Mouse (Mus musculus): ENCODE data around the gene Thra.
"Not testable (repeated sequence)": the region's sequence is repeated elsewhere in the genome, so short reads cannot be mapped to it uniquely, and the experiment has no call there.

Thra gene

DNA sequence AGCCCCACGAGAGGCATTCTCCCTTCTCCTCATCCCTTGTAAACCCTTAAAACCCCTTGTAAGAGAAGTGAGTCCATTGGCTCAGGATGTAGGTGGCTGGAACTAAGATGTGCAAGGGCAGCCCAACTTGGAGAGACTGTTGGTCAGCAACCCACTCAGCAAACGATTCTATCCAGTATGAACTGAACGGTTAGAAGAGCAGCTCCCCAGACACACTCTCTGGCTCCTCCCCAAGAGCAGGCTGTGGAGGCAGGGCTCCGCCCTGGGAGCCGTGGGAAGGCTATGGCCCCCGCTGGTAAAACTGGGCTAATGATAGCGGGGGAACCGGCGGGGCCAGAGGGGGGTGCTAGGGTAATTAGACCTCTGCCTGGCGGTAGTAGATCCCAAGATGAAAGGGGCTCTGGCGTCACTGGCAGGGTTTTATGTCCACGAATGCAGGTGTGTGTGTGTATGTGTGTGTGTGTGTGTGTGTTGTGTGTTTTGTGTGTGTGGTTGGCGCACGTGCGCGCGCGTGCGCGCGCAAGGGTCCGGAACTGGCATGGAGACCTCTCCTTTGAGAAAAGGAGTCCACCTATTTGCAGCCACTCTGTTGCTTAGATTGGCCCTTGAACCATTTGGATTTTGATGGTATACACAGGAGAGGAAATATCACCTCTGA lies at the start of gene Thra:
Gene Thra, plus strand, starts transcription at position 246 of the 658 bp plus-strand sequence.
- DNase-seq, result peak; percentile 63

DNA sequence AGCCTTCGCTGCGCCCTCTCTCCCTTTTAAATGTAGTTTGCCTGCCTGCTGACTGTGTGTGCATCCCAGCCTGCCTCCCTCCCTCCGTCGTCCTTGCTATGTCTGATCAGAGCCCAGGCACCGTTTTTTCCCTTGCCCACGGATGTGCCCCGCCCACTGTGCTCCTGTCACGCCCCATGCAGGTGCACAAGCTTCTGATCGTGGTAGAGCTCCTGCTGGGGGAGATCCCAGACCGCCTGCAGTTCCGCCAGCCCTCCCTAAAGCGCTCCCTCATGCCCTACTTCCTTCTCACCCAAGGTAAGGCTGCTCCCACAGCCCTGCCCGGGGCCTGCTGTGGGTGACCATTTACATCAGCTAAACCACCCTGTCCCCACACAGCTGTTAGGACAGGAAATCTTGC lies 47.2 kb upstream of the Thra start:
- DNase-seq, result no peak

DNA sequence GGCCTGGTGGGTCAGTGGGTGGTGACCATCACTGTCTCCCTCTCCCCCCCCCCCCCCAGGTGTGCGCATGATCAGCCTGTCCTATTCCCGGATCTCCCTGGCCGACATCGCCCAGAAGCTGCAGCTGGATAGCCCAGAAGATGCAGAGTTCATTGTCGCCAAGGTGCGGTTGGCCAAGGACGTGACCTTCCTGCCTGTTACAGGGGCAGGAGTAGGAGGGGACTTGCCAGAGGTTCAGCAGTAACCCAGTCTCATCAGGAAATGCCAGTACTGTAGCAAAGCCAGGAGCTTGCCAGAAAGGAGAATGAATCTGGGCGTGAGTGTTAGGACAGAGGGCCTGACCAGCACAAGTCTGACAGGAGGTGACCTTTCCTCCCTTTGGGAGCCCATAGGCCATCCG lies 46.7 kb upstream of the Thra start:
- DNase-seq, result no peak

- DNase-seq, result no peak
These were observed 46.1 kb upstream of the Thra start for GRCm38 (mm10) chr11:98694301-98694700.

GRCm38 (mm10) chr11:98695408-98695807 lies 45.0 kb upstream of the Thra start:
- DNase-seq, result no peak

GRCm38 (mm10) chr11:98696454-98697216 lies 43.8 kb upstream of the Thra start:
- no peak for DNase-seq

GRCm38 (mm10) chr11:98697225-98697624 lies 43.2 kb upstream of the Thra start:
- peak; percentile 64 for DNase-seq

GRCm38 (mm10) chr11:98698849-98699640 lies 41.4 kb upstream of the Thra start:
- no peak for DNase-seq

DNA sequence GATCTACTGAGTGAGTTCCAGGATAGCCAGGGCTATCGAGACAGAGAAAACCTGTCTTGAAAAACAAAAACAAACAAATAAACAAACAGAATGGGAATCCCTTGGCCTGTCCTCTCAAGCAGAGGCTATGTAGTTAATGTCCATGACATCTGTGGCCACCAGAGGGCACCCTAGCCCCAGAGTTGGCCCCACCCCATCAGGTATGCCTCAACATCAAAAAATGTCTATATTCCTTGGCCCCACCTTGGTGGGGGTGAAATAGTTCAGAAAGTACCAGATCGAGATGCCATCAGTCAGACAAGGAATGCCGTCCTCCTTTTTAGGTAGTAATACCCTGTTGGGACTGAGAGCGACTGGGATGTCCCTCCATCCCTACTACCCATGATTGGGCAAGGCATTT lies 40.5 kb upstream of the Thra start:
- peak; percentile 66 for DNase-seq

DNA sequence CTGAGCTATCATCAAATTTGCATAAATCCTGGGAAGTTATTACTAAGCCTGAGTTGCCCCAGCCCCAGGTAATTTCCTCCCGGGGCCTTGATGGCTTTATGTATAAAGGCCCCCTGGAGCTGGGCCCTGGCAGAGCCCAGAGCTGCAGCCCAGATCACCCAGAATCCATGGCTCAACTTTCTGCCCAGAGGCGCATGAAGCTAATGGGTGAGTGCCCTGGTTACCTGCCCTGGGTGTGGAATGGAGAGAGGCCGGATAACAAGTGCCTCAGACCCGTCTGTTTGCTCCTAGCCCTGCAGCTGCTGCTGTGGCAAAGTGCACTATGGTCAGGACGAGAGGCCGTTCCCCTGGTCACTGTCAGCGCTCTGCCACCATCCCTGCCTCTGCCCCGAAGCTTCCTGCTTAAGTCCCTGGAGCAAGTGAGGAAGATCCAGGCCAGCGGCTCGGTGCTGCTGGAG lies 39.2 kb upstream of the Thra start, which contains the start of gene Csf3:
Gene Csf3, plus strand, starts transcription at position 51 of the 458 bp plus-strand sequence.
- DNase-seq, result no peak

DNA sequence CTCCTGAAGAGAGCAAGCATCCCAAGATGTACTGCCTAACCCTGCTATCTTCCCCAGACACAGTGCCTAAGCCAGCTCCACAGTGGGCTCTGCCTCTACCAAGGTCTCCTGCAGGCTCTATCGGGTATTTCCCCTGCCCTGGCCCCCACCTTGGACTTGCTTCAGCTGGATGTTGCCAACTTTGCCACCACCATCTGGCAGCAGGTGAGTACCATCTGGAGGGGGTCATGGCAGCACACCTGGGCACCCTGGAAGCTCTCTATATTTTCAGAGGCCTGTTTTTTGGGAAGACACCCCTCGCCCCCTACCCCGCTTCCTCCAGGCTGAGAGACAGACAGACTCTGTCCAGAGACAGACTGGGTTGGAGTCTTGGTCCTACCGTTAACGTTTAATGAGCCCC lies 38.1 kb upstream of the Thra start:
- no peak for DNase-seq

DNA sequence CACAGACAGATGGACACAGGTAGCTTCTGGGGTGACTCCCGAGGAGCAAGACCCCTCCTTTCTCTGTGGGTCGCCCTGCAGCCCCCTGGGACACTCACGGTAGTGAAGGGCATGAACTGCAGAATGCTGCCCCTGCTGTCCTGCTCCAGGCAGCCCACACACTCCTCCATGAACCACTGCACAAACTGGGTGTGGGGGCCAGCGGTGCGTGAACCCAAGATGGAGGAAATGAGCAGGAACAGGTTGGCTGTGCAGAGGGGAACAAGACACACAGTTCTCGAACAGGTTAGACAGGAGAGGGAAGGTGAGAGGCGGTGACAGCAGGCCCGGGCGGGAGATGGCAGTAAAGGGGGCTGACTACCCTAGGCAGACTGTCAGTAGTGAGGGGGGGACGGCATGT lies 35.4 kb upstream of the Thra start:
- DNase-seq, result no peak

- DNase-seq, result peak; percentile 69
These were observed 32.8 kb upstream of the Thra start for GRCm38 (mm10) chr11:98707401-98708281.

DNA sequence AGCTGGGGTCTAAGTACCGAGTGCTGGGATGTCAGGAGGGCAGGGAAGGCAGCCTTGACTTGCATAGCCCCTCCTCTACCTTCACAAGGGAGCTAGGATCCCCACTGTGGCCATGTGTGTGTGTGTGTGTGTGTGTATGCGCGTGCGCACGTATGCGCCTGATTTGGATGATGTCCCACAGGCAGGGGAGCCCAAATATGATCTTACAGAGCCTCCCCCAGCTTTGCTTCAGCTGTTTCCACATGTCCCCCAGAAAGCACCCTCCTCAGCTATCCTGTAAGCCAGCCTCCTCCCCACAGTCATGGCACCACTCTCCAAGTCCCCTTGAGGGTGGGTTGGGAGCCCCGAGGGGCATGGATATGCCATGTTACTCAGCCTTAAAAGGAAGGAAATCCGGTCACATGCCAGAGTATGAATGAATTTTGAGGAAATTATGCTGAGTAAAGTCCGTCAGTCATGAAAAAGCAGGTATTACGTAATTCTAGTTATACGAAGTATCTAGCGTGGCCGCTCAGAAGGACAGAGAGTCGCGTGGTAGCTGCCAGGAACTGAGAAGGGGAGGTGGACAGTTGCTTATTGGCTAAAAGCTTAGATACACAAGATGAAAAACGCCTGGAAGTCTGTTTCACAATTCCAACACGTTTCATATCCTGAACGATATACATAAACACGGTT lies 32.0 kb upstream of the Thra start:
- DNase-seq, result no peak

- DNase-seq, result peak; percentile 86
These were observed 31.3 kb upstream of the Thra start for GRCm38 (mm10) chr11:98709001-98709741.

DNA sequence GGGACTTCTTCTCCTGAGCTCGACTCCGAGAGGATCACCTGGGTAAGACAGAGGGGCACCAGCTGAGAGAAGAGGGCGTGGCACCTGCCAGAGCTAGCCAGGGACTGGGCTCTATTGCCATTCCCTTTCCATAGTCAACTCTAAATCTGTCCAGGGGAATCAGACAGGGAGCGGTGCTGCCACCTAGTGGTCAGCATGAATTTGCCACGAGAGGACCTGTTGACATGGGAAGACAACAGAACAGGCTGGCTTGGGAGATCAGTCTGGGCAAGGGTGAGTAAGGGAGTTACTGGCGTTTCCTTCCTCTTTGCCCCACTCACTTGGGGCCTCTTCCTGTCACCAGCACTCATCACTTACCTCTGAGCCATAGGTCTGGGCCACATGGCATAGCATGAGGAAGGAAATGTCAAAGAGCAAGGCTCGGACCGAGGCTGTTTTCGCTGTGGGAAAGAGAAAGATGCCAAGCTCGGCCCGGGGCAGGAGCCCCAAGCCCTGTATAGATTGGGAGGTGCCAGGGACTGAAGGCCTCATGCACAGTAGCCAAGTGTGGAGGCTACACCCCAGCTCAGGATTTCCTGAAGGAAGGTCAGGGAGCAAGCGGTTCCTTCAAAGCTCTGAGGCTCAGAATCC lies 29.9 kb upstream of the Thra start:
- peak; percentile 82 for DNase-seq

- DNase-seq, result no peak
These were observed 29.4 kb upstream of the Thra start for GRCm38 (mm10) chr11:98711046-98711434.

- not testable (repeated sequence) for DNase-seq
These were observed 28.4 kb upstream of the Thra start for GRCm38 (mm10) chr11:98712009-98712408.

GRCm38 (mm10) chr11:98713703-98714102 lies 26.7 kb upstream of the Thra start:
- DNase-seq, result no peak

- DNase-seq, result no peak
These were observed 24.5 kb upstream of the Thra start for GRCm38 (mm10) chr11:98715946-98716345.

- DNase-seq, result peak; percentile 55
These were observed 22.5 kb upstream of the Thra start for GRCm38 (mm10) chr11:98717904-98718303.
